Comparison of ENCODE assay signal across 28 mouse cellular contexts in genomic region chr10:79538323-79538722, GRCm38 (mm10). TPM values are rescaled to one million over a fixed set of nuclear protein-coding genes. Genes with fewer than 3 reads are reported as not detected.
A peak's percentile ranks its signal among the peaks of the same experiment; 100 is the strongest.
DNase-seq lines count a peak whose midpoint lies in the region; ATAC-seq lines count a peak whose summit lies in the region.
"Had no signal": no experiment of that assay in that cellular context is flagged by ENCODE, and none has a peak within 500 bp of the region (broad histone marks: within the 10 kb centered on the region; RNA-seq: fewer than 3 reads in every experiment).

No protein-coding gene starts in this region.

- no peak overlapping the region for H3K4me3 ChIP-seq in intestine, embryonic 15.5 days (replicated peaks)
- H3K4me3 ChIP-seq: gastrocnemius, adult 2 months; heart, embryonic 13.5 days; hindbrain, embryonic 15.5 days; megakaryocyte, embryonic 14.5 days; myocyte had no signal

- peak; percentile 62 for ATAC-seq in frontal cortex, adult (ENCODE audit: low TSS enrichment)
- no peak for ATAC-seq in intestine, embryonic 15.5 days
- ATAC-seq: forebrain, postnatal 0 days had no signal

- H3K4me2 ChIP-seq in intestine, embryonic 15.5 days (replicated peaks): no peak overlapping the region
- H3K4me2 ChIP-seq: heart, embryonic 13.5 days; hindbrain, embryonic 15.5 days had no signal

- H3K4me1 ChIP-seq in intestine, embryonic 15.5 days (replicated peaks): no peaks in the 10 kb centered on the region

- no peak overlapping the region for H3K27ac ChIP-seq in intestine, embryonic 15.5 days
- H3K27ac ChIP-seq: gastrocnemius, adult 2 months; heart, embryonic 13.5 days; hindbrain, embryonic 15.5 days; kidney, postnatal 0 days had no signal

- no peaks in the 10 kb centered on the region for H3K9me3 ChIP-seq in intestine, embryonic 15.5 days
- H3K9me3 ChIP-seq: heart, embryonic 13.5 days; hindbrain, embryonic 15.5 days; megakaryocyte, embryonic 14.5 days had no signal

- H3K9ac ChIP-seq in intestine, embryonic 15.5 days: no peak overlapping the region
- H3K9ac ChIP-seq: forebrain, postnatal 0 days; heart, embryonic 13.5 days; hindbrain, embryonic 15.5 days had no signal

- H3K27me3 ChIP-seq in intestine, embryonic 15.5 days (replicated peaks): no peaks in the 10 kb centered on the region
- H3K27me3 ChIP-seq: hindbrain, embryonic 15.5 days had no signal

- no peak for DNase-seq in frontal cortex, postnatal 36 days (ENCODE audit: low spot score in 2 of 2)
- peak; percentile 71 for DNase-seq in layer of hippocampus, adult 9-11 months
- DNase-seq in layer of hippocampus, postnatal 36 days: no peak
- DNase-seq in brain, adult 2 months (ENCODE audit: low read depth, low spot score): peak; percentile 76
- peak; percentile 10 to 27 for DNase-seq in layer of hippocampus, postnatal 10 days (ENCODE audit: low spot score in 2 of 2)
- DNase-seq: cerebellum, adult 8-10 months; forebrain, postnatal 0 days; gastrocnemius, adult 2 months; heart, postnatal 4 days; kidney, adult 11 months; lung, postnatal 14 days; midbrain, embryonic 14.5 days; thymus, adult 2 months had no signal

- peaks cover 27% of the 10 kb centered on the region for H3K36me3 ChIP-seq in intestine, embryonic 15.5 days

- WGBS in intestine, embryonic 15.5 days: 87% methylated on average over 3 of the region's 3 CpGs

RNA-seq across cellular contexts. Expression of gene Plpp2, which starts 4.7 kb away (rescaled TPM):
- total RNA-seq in layer of hippocampus, postnatal 36 days (2021): 1 to 10 TPM; 5.3 to 5.9 TPM
- total RNA-seq in layer of hippocampus, postnatal 10 days (2021): 1 to 10 TPM; 4.0 to 4.3 TPM
- 106 and 121 TPM in 2 replicates for polyA plus RNA-seq in intestine, embryonic 15.5 days (2015; fragmentation: Nextera tagmentation; extraction: Ambion mirVana)

RNA-seq across cellular contexts. Expression of gene Mier2, which starts 16.7 kb away (rescaled TPM):
- 10 to 100 TPM; 54.0 to 60.9 TPM for total RNA-seq in layer of hippocampus, postnatal 36 days (2021)
- 10 to 100 TPM; 52.1 to 56.3 TPM for total RNA-seq in layer of hippocampus, postnatal 10 days (2021)
- 40.5 and 44.3 TPM in 2 replicates for polyA plus RNA-seq in intestine, embryonic 15.5 days (2015; fragmentation: Nextera tagmentation; extraction: Ambion mirVana)

RNA-seq across cellular contexts. Expression of gene Theg, which starts 48.8 kb away (rescaled TPM):
- total RNA-seq in layer of hippocampus, postnatal 36 days (2021): under 1 TPM in 1 of 2 experiments, not detected in 1; 0.60 TPM
- total RNA-seq in layer of hippocampus, postnatal 10 days (2021): not detected
- polyA plus RNA-seq in intestine, embryonic 15.5 days (2015; fragmentation: Nextera tagmentation; extraction: Ambion mirVana): not detected in 2 replicates
- total RNA-seq: adrenal gland, adult 18-20 months; forebrain, postnatal 0 days; gastrocnemius, adult 2 months; granulocyte monocyte progenitor cell, adult 5-6 weeks; heart, postnatal 4 days; left cerebral cortex, postnatal 10 days had no signal
- polyA plus RNA-seq: C2C12; embryonic facial prominence, embryonic 14.5 days; forebrain, postnatal 0 days; heart, embryonic 13.5 days; hindbrain, embryonic 15.5 days; kidney, postnatal 0 days; limb, embryonic 14.5 days; midbrain, embryonic 14.5 days; myocyte; neural tube, embryonic 14.5 days; thymus, adult 2 months; urinary bladder, adult 2 months had no signal

Comparison
In these comparisons a context has a peak if more than half of its experiments do, and no peak if none do; other contexts are left out.
1. DNase-seq: peak in layer of hippocampus, adult 9-11 months (single experiment), brain, adult 2 months (single experiment) and layer of hippocampus, postnatal 10 days (2 of 2); none in frontal cortex, postnatal 36 days (0 of 2) and layer of hippocampus, postnatal 36 days (0 of 2).